Mouse (Mus musculus): ENCODE results near the gene C1qtnf1. TPM values are rescaled to one million over a fixed set of nuclear protein-coding genes. Genes with fewer than 3 reads are reported as not detected.
A peak's percentile ranks its signal among the peaks of the same experiment; 100 is the strongest.

The C1qtnf1 gene
- polyA plus RNA-seq, 1 experiment from 2014 or later, result 4.8 TPM

DNA sequence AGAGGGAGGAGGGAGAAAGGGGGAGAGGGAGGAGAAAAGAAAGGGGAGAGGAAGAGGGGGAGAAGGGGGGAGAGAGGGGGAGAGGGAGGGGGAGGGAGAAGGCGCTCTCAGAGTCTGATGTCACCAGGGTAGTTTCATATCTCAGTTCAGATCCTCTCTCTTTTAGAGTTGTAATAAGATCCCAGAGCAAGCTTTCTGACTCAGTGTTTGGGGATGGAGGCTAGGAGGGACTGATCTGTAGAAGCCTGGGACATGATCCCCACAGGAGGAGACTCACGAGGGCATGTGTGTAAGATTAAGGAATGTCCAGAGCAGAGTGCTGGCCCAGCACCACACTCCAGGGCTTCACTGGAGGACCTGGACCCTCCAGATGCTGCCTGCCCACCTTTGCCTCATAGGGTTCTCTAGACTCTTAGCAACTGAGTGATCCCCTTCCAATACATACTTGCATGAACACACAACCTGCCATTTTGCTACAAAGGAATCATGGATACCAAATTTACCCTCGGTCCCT is 680 bp upstream of the C1qtnf1 start:
- Histone ChIP-seq H3K4me2 (peak overlapping the region; percentile 55; the same call in 1 of the 2 replicates), H3K9ac (replicated peaks) (0 out of 2 replicates have a peak overlapping the region, but pooled peaks have one; percentile 28), H3K4me3 (replicated peaks) (0 out of 2 replicates have a peak overlapping the region, but pooled peaks have one; percentile 32), H3K27ac (replicated peaks) (peak overlapping the region; percentile 20; the same call in 1 of the 2 replicates), H3K36me3 (no peaks in the 10 kb centered on the region), H3K4me1 (peaks cover 58% of the 10 kb centered on the region), H3K9me3 (replicated peaks) (no peaks in the 10 kb centered on the region), H3K27me3 (replicated peaks) (no peaks in the 10 kb centered on the region; the same call in 1 of the 2 replicates)
- no peak for ATAC-seq (ENCODE audit: low FRiP score)
- WGBS, result 73% methylated on average over 3 of the region's 3 CpGs

DNA sequence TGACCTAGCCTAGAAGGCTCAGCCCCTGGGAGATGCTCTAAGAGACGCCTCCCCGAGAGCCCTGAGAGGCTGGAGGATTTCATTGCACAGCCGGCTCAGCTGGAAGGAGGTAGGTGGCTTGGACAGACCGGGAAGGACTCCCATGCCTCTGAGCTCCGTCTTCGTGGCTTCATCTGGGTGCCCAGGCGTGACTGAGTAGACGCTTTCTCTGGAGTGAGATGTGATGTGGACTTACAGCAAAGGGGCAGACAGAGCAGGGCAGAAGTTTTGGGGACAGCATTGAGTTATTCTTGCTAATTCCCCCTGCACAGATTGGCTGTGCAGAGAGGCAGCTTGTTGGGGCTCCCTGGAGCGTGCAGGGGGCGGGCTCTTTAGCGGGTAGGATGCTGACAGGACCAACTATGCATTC is 461 bp downstream of the C1qtnf1 start:
- WGBS, result 9% methylated on average over 11 of the region's 11 CpGs
- ATAC-seq (ENCODE audit: low FRiP score), result no peak

DNA sequence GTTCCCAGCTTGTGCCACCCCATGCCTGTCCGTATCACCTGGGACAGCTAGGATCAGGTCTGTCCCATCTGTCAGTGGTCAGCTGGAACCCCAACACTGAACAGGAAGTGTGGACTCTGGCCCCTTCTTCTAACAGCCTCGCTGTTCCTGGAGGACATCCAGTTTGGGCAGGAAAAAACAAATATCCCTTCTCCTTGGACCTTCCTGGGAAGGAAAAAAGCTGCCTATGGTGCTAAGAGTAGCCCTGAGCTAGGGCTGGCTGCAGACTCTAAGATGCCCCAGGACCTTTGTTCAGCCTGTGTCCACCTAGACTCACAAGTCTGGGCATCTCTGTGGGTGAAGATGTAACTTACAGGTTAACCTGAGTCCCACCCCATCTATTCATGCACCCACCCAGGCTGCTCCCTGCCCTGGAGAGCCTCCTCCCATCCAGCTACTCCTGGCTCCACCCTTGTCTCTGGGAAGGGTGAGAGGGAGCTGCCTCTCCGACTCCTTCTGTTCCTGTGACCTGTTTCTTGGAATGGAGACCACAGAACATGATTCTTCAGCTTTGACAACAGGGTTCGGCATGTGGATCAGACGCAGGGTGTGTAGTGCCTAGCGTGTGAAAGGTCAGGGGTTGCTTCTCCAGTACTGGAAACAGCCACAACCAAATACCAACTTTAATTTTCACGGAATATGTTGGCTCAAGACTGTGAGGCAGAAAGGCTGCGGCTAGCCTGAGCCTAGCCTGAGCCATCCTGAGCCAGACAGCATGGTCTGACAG is 1.1 kb downstream of the C1qtnf1 start:
- Histone ChIP-seq H3K36me3 (no peaks in the 10 kb centered on the region), H3K4me1 (peaks cover 56% of the 10 kb centered on the region), H3K4me3 (replicated peaks) (peak overlapping the region; percentile 32), H3K4me2 (peak overlapping the region; percentile 55), H3K27me3 (replicated peaks) (no peaks in the 10 kb centered on the region; the same call in 1 of the 2 replicates), H3K9ac (replicated peaks) (0 out of 2 replicates have a peak overlapping the region, but pooled peaks have one; percentile 28), H3K9me3 (replicated peaks) (no peaks in the 10 kb centered on the region), H3K27ac (replicated peaks) (no peak overlapping the region; the same call in 1 of the 2 replicates)
- ATAC-seq (ENCODE audit: low FRiP score), result no peak
- WGBS, result 68% methylated on average over 8 of the region's 8 CpGs

More for the DNA sequence above, 461 bp downstream of the C1qtnf1 start:
- Histone ChIP-seq H3K4me1 (peaks cover 57% of the 10 kb centered on the region), H3K27ac (replicated peaks) (no peak overlapping the region), H3K9me3 (replicated peaks) (no peaks in the 10 kb centered on the region), H3K27me3 (replicated peaks) (no peaks in the 10 kb centered on the region; the same call in 1 of the 2 replicates), H3K9ac (replicated peaks) (peak overlapping the region; percentile 28; the same call in 1 of the 2 replicates), H3K4me3 (replicated peaks) (peak overlapping the region; percentile 32), H3K4me2 (peak overlapping the region; percentile 55), H3K36me3 (no peaks in the 10 kb centered on the region)

DNA sequence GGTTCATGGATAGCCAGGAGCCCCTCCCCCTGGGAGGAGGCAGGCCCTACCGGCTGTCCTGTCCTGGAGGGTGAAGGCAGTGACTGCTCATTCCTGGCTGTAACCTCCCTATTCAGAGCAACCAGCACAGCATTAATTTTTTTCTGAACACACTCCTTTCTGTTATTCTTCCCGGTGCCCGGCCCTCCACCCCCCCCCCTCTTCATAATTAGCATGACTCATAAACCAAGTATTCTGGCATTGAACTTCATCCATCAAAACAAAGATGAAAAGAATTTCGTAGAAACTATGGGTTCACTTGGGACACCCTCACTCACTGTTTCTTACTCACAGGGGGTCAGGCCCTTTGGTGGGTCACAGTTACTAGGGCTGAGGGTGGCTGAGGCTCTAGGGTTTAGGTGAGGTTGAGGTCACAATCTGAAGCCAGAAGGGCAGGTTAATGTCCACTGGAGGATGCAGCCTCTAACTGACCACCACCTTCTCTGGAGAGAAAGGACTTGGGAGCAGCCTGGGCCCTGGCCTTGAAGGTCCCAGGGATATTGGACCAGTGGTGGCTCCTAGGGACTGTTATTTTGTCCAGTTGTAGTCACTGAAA is 2.4 kb downstream of the C1qtnf1 start:
- ATAC-seq (ENCODE audit: low FRiP score), result no peak
- Histone ChIP-seq H3K27me3 (replicated peaks) (no peaks in the 10 kb centered on the region; the same call in 1 of the 2 replicates), H3K4me1 (peaks cover 52% of the 10 kb centered on the region), H3K36me3 (no peaks in the 10 kb centered on the region), H3K4me3 (replicated peaks) (no peak overlapping the region), H3K9ac (replicated peaks) (no peak overlapping the region), H3K4me2 (peak overlapping the region; percentile 22; the same call in 1 of the 2 replicates), H3K27ac (replicated peaks) (no peak overlapping the region), H3K9me3 (replicated peaks) (no peaks in the 10 kb centered on the region)
- 52% methylated on average over 4 of the region's 4 CpGs for WGBS

DNA sequence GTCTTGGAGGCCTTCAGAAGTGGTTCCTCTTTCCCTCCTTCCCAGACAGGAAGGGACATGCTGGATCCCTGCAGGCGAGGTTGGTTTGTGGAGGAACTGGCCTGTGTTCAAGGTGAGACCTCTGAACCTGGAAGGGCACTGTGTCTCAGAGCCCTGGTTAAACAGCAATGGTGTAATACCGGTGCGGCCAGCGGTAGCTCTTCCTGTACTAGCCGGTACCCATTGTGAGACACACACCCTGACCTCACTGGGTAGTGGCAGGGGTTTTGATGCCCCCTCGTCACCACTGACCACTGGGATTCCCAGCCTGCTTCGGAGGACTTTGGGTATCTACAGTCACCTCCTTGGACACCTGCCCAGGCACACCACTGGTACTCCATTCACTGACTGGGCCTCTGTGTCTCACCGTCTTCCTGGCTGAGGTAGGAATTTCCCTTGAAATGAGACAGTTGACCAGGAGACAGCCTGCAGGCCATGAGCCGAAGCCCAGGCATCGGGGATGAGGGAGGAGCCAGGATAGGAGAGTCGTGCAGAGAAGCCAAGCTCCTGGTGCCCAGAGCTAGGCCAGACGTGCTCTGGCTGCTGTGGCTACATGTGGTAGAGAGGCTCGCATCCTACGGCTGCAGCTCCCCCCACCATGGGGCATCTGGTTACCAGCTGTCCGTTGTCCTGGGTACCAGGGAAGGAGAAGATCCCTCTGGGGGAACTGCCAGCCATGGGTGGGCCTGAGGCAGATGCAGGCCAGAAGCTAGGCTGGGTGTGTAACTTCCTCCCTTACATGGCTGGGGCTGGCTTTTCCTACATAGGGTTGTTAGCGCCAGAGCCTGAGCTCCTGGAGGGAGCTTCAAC is 3.3 kb downstream of the C1qtnf1 start:
- Histone ChIP-seq H3K4me2 (no peak overlapping the region), H3K4me1 (peaks cover 53% of the 10 kb centered on the region), H3K4me3 (replicated peaks) (no peak overlapping the region), H3K9ac (replicated peaks) (no peak overlapping the region), H3K27me3 (replicated peaks) (no peaks in the 10 kb centered on the region; the same call in 1 of the 2 replicates), H3K9me3 (replicated peaks) (no peaks in the 10 kb centered on the region), H3K27ac (replicated peaks) (no peak overlapping the region), H3K36me3 (no peaks in the 10 kb centered on the region)
- no peak for ATAC-seq (ENCODE audit: low FRiP score)
- WGBS, result 79% methylated on average over 16 of the region's 16 CpGs

GRCm38 (mm10) chr11:118433398-118433868 is 5.4 kb downstream of the C1qtnf1 start:
- no peak for ATAC-seq (ENCODE audit: low FRiP score)
- 0 out of 2 replicates have a peak overlapping the region, but pooled peaks have one; percentile 20 for H3K27ac ChIP-seq (replicated peaks)
- no peaks in the 10 kb centered on the region for H3K36me3 ChIP-seq
- no peaks in the 10 kb centered on the region for H3K27me3 ChIP-seq (replicated peaks)
- 71% methylated on average over 10 of the region's 10 CpGs for WGBS
- no peaks in the 10 kb centered on the region for H3K9me3 ChIP-seq (replicated peaks)
- H3K4me2 ChIP-seq, result peak overlapping the region; percentile 34; the same call in 1 of the 2 replicates
- H3K4me3 ChIP-seq (replicated peaks), result no peak overlapping the region
- peaks cover 48% of the 10 kb centered on the region for H3K4me1 ChIP-seq
- no peak overlapping the region for H3K9ac ChIP-seq (replicated peaks)

- H3K36me3 ChIP-seq, result no peaks in the 10 kb centered on the region
- peak overlapping the region; percentile 34; the same call in 1 of the 2 replicates for H3K4me2 ChIP-seq
- WGBS, result 49% methylated on average over 13 of the region's 13 CpGs
- no peak overlapping the region for H3K27ac ChIP-seq (replicated peaks)
- ATAC-seq (ENCODE audit: low FRiP score), result no peak
- H3K4me3 ChIP-seq (replicated peaks), result no peak overlapping the region
- H3K9ac ChIP-seq (replicated peaks), result no peak overlapping the region
- H3K4me1 ChIP-seq, result peaks cover 48% of the 10 kb centered on the region
- H3K9me3 ChIP-seq (replicated peaks), result no peaks in the 10 kb centered on the region
- H3K27me3 ChIP-seq (replicated peaks), result no peaks in the 10 kb centered on the region
Observed at GRCm38 (mm10) chr11:118434093-118434492, 6.1 kb downstream of the C1qtnf1 start.

DNA sequence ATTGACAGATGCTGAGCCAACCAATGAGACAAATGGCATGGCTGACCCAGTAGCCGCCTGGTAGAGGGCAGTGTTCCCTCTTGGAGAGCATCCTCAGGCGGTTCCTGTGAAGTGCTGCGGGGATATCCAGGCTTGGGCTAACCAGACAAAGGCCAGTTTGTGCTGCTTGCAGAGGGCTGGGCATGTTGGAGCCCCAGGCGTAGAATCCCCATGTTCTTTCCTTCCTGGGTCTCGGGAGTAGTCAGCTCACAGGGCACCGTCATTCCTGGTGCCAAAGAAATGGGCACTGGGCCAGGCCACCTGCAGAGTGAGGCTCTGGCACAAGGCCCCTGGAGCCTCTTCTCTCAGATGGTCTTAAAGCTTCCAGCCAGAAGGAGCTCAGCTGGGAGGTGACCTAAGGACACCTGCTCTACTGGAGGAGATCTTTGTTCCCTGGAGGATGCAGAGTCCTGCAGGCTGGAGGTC is 8.5 kb downstream of the C1qtnf1 start:
- Histone ChIP-seq H3K4me2 (no peak overlapping the region), H3K4me1 (peaks cover 40% of the 10 kb centered on the region), H3K27me3 (replicated peaks) (no peaks in the 10 kb centered on the region), H3K27ac (replicated peaks) (0 out of 2 replicates have a peak overlapping the region, but pooled peaks have one; percentile 0), H3K9ac (replicated peaks) (no peak overlapping the region), H3K36me3 (no peaks in the 10 kb centered on the region), H3K4me3 (replicated peaks) (no peak overlapping the region), H3K9me3 (replicated peaks) (no peaks in the 10 kb centered on the region)
- ATAC-seq (ENCODE audit: low FRiP score), result peak; percentile 53; the same call in 1 of the 2 replicates
- 14% methylated on average over 6 of the region's 6 CpGs for WGBS

GRCm38 (mm10) chr11:118438665-118439414 is 10.8 kb downstream of the C1qtnf1 start:
- Histone ChIP-seq H3K4me1 (peaks cover 36% of the 10 kb centered on the region), H3K9me3 (replicated peaks) (no peaks in the 10 kb centered on the region), H3K4me2 (no peak overlapping the region), H3K27ac (replicated peaks) (peak overlapping the region; percentile 65), H3K9ac (replicated peaks) (no peak overlapping the region), H3K4me3 (replicated peaks) (no peak overlapping the region), H3K36me3 (no peaks in the 10 kb centered on the region), H3K27me3 (replicated peaks) (no peaks in the 10 kb centered on the region)
- 14% methylated on average over 11 of the region's 11 CpGs for WGBS
- peak; percentile 30; the same call in 1 of the 2 replicates for ATAC-seq (ENCODE audit: low FRiP score)

- H3K36me3 ChIP-seq, result no peaks in the 10 kb centered on the region
- H3K27me3 ChIP-seq (replicated peaks), result peaks cover 4% of the 10 kb centered on the region; the same call in 1 of the 2 replicates
- H3K4me2 ChIP-seq, result no peak overlapping the region
- no peak for ATAC-seq (ENCODE audit: low FRiP score)
- H3K9me3 ChIP-seq (replicated peaks), result no peaks in the 10 kb centered on the region
- WGBS, result 67% methylated on average over 13 of the region's 13 CpGs
- no peak overlapping the region for H3K9ac ChIP-seq (replicated peaks)
- H3K4me3 ChIP-seq (replicated peaks), result no peak overlapping the region
- peaks cover 30% of the 10 kb centered on the region for H3K4me1 ChIP-seq
- no peak overlapping the region for H3K27ac ChIP-seq (replicated peaks)
Observed at GRCm38 (mm10) chr11:118442691-118443090, 14.7 kb downstream of the C1qtnf1 start.
